ENCODE assay signal across 27 mouse cellular contexts in genomic region chr9:62814751-62815150, GRCm38 (mm10). TPM values are rescaled to one million over a fixed set of nuclear protein-coding genes. Genes with fewer than 3 reads are reported as not detected.
DNase-seq lines count a peak whose midpoint lies in the region; ATAC-seq and TF ChIP-seq lines count a peak whose summit lies in the region.
"Had no signal": no experiment of that assay in that cellular context is flagged by ENCODE, and none has a peak within 500 bp of the region (broad histone marks: within the 10 kb centered on the region; RNA-seq: fewer than 3 reads in every experiment).

No protein-coding gene starts in this region.

- H3K4me3 ChIP-seq in liver, embryonic 13.5 days (replicated peaks): no peak overlapping the region
- H3K4me3 ChIP-seq in lung, postnatal 0 days (ENCODE audit: low read depth, low read length): no peak overlapping the region
- H3K4me3 ChIP-seq: embryonic facial prominence, embryonic 12.5 days; hindbrain, embryonic 10.5 days; kidney, embryonic 15.5 days; limb, embryonic 13.5 days; lung, embryonic 15.5 days; megakaryocyte, embryonic 14.5 days had no signal

- H3K36me3 ChIP-seq in liver, embryonic 13.5 days: no peaks in the 10 kb centered on the region
- H3K36me3 ChIP-seq in lung, postnatal 0 days (ENCODE audit: insufficient read depth, low read length): no peaks in the 10 kb centered on the region
- H3K36me3 ChIP-seq: embryonic facial prominence, embryonic 12.5 days; hindbrain, embryonic 10.5 days; kidney, embryonic 15.5 days; limb, embryonic 13.5 days; lung, embryonic 15.5 days had no signal

- H3K9me3 ChIP-seq in liver, embryonic 13.5 days (replicated peaks): no peaks in the 10 kb centered on the region
- H3K9me3 ChIP-seq in lung, postnatal 0 days (ENCODE audit: low read length): no peaks in the 10 kb centered on the region
- H3K9me3 ChIP-seq: embryonic facial prominence, embryonic 12.5 days; G1E; hindbrain, embryonic 10.5 days; kidney, embryonic 15.5 days; limb, embryonic 13.5 days; lung, embryonic 15.5 days; megakaryocyte, embryonic 14.5 days had no signal

- no peak for TF ChIP-seq CTCF in lung, postnatal 0 days (IDR thresholded peaks at IDR 0.05)

- intact Hi-C loops in gastrocnemius, postnatal 36 days (cut with DNase I): no loop called here

- WGBS in liver, embryonic 13.5 days (ENCODE audit: insufficient replicate concordance): 61% methylated on average over 2 of the region's 2 CpGs
- WGBS in lung, postnatal 0 days: 48% methylated on average over 2 of the region's 2 CpGs

- no peak overlapping the region for H3K9ac ChIP-seq in liver, embryonic 13.5 days
- H3K9ac ChIP-seq in lung, postnatal 0 days (replicated peaks; ENCODE audit: low read depth): no peak overlapping the region
- H3K9ac ChIP-seq: embryonic facial prominence, embryonic 12.5 days; kidney, embryonic 15.5 days; limb, embryonic 13.5 days; lung, embryonic 15.5 days had no signal

- peak; percentile 74 for TF ChIP-seq EP300 in lung, postnatal 0 days (IDR thresholded peaks at IDR 0.05)

- ATAC-seq in liver, embryonic 13.5 days (ENCODE audit: low read depth): no peak
- ATAC-seq in lung, postnatal 0 days: peak; percentile 54
- ATAC-seq: forebrain, embryonic 14.5 days; hindbrain, embryonic 16.5 days had no signal

- H3K4me2 ChIP-seq in liver, embryonic 13.5 days: no peak overlapping the region
- no peak overlapping the region for H3K4me2 ChIP-seq in lung, postnatal 0 days (replicated peaks; ENCODE audit: low read depth, low read length)
- H3K4me2 ChIP-seq: embryonic facial prominence, embryonic 12.5 days; kidney, embryonic 15.5 days; limb, embryonic 13.5 days; lung, embryonic 15.5 days had no signal

- peak overlapping the region; percentile 76 for H3K27ac ChIP-seq in liver, embryonic 13.5 days
- peak overlapping the region; percentile 62 for H3K27ac ChIP-seq in lung, postnatal 0 days (ENCODE audit: low read length)
- H3K27ac ChIP-seq: embryonic facial prominence, embryonic 12.5 days; hindbrain, embryonic 10.5 days; kidney, embryonic 15.5 days; limb, embryonic 13.5 days; lung, embryonic 15.5 days had no signal

- no peaks in the 10 kb centered on the region for H3K27me3 ChIP-seq in liver, embryonic 13.5 days
- H3K27me3 ChIP-seq in lung, postnatal 0 days (replicated peaks; ENCODE audit: insufficient read depth, low read length): no peaks in the 10 kb centered on the region
- H3K27me3 ChIP-seq: embryonic facial prominence, embryonic 12.5 days; kidney, embryonic 15.5 days; limb, embryonic 13.5 days; lung, embryonic 15.5 days; megakaryocyte, embryonic 14.5 days had no signal

- peaks cover 31% of the 10 kb centered on the region for H3K4me1 ChIP-seq in liver, embryonic 13.5 days (replicated peaks)
- H3K4me1 ChIP-seq in lung, postnatal 0 days (ENCODE audit: insufficient read depth, low read depth, low read length): peaks cover 3% of the 10 kb centered on the region; the same call in 1 of the 2 replicates

- DNase-seq in heart, adult 11 months: peak; percentile 76
- DNase-seq in heart, adult 18-20 months: no peak
- DNase-seq in liver, embryonic 13.5 days: no peak
- DNase-seq in lung, postnatal 0 days (ENCODE audit: low spot score): peak; percentile 84
- DNase-seq in yolk sac, embryonic 10.5 days (ENCODE audit: low spot score): peak; percentile 87
- no peak for DNase-seq in gastrocnemius, postnatal 36 days
- no peak for DNase-seq in urinary bladder, postnatal 36 days (ENCODE audit: low spot score in 2 of 2)
- DNase-seq: adrenal gland, postnatal 10 days; cerebellum, adult 11 months; cerebellum, adult 9-11 months; embryo, embryonic 11 days; gastrocnemius, postnatal 14 days; heart, postnatal 14 days; kidney, adult 18-20 months; kidney, postnatal 25 days; midbrain, embryonic 14.5 days; right cerebral cortex, postnatal 14 days; thymus, postnatal 4 days had no signal

RNA-seq across cellular contexts. Expression of gene Fem1b, which starts 3.0 kb away (rescaled TPM):
- total RNA-seq in heart, adult 18-20 months (2021): 10 to 100 TPM; 15.8 to 16.1 TPM
- polyA plus RNA-seq in liver, embryonic 13.5 days (2015; fragmentation: Nextera tagmentation; extraction: Ambion mirVana): 9.4 and 12.4 TPM in 2 replicates
- polyA plus RNA-seq in lung, postnatal 0 days (2015; fragmentation: Nextera tagmentation; extraction: Ambion mirVana): 9.2 and 10.8 TPM in 2 replicates
- 10 to 100 TPM; 13.6 to 13.8 TPM for total RNA-seq in gastrocnemius, postnatal 36 days (2021)

RNA-seq across cellular contexts. Expression of gene Cln6, which starts 23.8 kb away (rescaled TPM):
- total RNA-seq in heart, adult 18-20 months (2021): 10 to 100 TPM; 25.8 TPM
- polyA plus RNA-seq in liver, embryonic 13.5 days (2015; fragmentation: Nextera tagmentation; extraction: Ambion mirVana): 14.9 and 15.4 TPM in 2 replicates
- 19.1 and 20.3 TPM in 2 replicates for polyA plus RNA-seq in lung, postnatal 0 days (2015; fragmentation: Nextera tagmentation; extraction: Ambion mirVana)
- 10 to 100 TPM; 14.4 to 18.6 TPM for total RNA-seq in gastrocnemius, postnatal 36 days (2021)

RNA-seq across cellular contexts. Expression of gene Calml4, which starts 43.1 kb away (rescaled TPM):
- total RNA-seq in heart, adult 18-20 months (2021): under 1 TPM; 0.17 to 0.90 TPM
- polyA plus RNA-seq in liver, embryonic 13.5 days (2015; fragmentation: Nextera tagmentation; extraction: Ambion mirVana): 1.8 TPM in 2 replicates
- polyA plus RNA-seq in lung, postnatal 0 days (2015; fragmentation: Nextera tagmentation; extraction: Ambion mirVana): 19.7 and 20.6 TPM in 2 replicates
- 1 to 10 TPM; 1.2 to 2.7 TPM for total RNA-seq in gastrocnemius, postnatal 36 days (2021)

Comparison
In these comparisons a context has a peak if more than half of its experiments do, and no peak if none do; other contexts are left out.
1. DNase-seq: peak in heart, adult 11 months (single experiment), lung, postnatal 0 days (single experiment) and yolk sac, embryonic 10.5 days (single experiment); none in heart, adult 18-20 months (0 of 2), liver, embryonic 13.5 days (single experiment), gastrocnemius, postnatal 36 days (0 of 2) and urinary bladder, postnatal 36 days (0 of 2).